Mouse (Mus musculus) frontal cortex, postnatal 25 days (tissue): ENCODE measurements at regions not wholly inside any gene's neighbourhood (a gene's known extent, or its start where the extent isn't known, plus 50 kb on each side); places are given as distances from the start of the nearest gene placed in this dataset.

Experiments
- DNase-seq, 2 experiments: peaks; one replicate each; pipeline ENCODE4 v3.0.0; 2022; ENCODE audit warnings: low spot score in 2 of 2

DNA sequence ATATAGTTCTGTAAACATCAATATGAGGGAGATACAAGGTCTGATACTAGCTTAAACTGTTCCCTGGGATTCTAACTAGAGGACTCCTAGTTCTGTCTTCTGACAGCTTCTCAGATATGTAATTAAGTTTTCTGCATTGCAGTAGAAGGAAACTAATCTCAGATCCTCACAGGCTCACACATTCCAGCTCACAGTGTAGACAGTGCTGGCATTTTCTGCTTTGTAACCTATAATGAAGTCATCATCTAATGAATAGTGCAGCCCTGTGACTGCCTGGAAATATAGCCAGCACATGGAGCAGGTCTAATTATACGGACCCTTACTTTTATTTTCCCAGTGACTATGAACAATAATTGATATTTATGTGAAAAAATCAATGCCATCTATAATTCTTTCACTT is 331.2 kb upstream of the Celf2 start:
- DNase-seq = no peak

GRCm38 (mm10) chr2:7837877-7838276 is 328.5 kb upstream of the Celf2 start:
- no peak for DNase-seq

GRCm38 (mm10) chr2:7831239-7831638 is 321.9 kb upstream of the Celf2 start:
- no peak for DNase-seq

- no peak for DNase-seq
These were observed 316.9 kb upstream of the Celf2 start for GRCm38 (mm10) chr2:7826272-7826671.

DNA sequence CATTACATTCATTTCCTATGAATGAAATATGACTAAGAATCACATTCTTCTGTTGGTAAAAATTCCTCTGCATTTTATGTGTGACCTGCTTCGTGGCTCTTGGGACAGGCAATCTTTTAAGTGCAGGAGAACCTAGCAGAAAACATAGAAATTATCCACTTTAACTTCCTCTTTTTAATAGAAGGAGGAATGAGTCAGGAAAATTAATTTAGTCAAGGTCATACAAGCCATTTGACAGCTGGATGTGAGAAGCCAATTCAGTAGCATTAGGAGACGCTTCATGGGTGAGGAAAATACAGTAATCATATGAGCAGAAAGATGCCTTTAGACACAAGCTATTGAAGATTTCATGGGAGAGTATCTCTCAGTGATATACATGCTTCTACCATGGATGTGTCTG is 287.1 kb upstream of the Celf2 start:
- DNase-seq = no peak

DNA sequence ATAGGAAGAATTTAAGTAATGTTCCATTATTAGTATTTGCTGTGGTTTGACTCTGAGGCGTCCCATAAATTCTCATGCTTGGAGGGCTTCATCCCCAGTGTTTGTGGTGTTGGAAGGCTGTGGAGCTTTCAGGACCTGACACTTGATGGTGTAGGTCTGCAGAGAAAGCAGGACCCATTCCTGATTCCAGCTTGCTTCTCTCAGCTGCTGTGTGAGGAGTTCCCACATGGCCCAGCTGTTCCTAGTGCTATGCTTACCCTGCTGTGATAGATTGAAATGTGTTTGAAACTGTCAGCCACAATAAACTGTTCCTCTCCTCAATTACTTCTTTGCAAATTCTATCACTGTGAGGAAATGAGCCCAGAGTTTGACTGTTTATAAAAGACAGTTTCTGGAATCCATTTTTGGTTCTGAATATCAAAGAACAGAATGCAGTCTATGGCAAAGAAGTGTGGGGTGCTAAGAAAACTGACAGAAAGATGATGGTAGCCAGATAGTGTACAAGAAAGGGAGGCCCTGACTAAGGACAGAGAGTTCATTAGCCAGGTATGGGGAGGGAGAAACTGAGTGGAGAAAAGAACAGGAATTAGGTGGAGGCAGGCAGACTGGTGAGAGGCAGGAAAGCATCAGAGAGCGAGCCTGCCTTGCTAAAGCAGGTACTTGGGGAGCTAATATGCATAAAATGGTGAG is 283.2 kb upstream of the Celf2 start:
- no peak for DNase-seq

DNA sequence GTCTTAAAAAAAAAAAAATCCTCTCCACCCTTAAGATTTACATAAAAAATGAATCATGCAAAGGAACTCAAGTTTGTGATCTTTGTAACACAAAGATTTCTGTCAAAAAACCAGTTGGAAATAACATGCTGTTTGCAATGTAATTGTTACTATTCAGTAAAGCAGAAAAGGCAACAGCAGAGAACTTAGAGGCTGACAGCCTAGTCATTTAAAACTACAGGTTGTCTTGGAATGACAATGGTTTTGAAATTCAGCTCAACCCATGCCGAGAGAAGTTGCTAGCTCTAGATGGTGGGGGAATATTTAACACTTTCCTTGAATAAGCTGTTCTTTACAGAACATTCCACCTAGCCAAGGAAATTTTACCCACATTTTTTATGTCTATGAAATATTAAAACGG is 269.2 kb upstream of the Celf2 start:
- no peak for DNase-seq

DNA sequence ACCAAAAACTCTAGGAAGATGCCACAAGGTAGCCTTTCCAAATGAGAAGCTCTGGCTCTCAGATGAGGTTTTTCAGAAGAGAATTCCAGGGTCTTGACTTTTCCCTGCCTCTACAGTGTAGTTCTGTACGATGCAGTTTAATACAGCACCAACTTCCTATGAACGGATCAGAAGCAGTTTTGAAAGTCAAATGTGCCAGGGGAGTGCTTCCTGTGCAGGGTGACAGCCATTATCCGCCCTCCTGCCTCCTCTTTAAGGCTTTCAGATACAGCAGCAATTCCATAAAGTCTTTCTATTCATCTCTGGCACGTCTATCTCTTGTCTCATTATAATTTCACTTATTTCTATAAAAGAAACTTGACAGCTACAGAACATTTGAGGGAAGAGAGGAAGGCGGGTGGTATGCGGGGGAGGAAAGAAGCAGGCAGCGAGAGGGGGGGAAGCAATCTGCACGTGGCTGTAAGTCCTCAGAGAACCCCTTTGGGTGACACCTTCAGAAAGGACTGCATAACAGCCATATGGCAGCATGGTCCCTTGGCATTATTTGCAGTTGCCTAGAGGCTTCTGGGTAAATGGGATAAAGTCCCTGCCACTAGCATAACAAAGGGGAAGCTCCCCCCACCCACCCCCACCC is 224.9 kb upstream of the Celf2 start:
- DNase-seq = peak; percentile 39 to 51

DNA sequence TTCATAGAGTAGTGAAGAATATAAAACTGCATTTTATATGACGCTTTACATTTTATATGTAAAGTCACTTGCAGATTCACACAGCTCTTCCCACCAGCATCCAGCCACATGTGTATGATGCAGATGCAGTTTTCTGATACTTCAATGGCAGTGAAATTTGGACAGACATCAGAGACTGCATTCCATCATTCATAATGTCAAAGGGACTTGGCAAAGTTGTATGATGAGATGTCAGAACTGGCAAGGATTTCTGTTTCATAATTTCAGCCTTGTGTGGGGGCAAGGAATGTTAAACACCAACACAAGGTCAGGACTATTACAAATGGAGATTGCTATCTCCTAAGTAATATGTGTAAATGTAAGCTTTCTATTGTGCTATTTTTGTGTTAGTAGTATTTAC is 221.6 kb upstream of the Celf2 start:
- no peak for DNase-seq

DNA sequence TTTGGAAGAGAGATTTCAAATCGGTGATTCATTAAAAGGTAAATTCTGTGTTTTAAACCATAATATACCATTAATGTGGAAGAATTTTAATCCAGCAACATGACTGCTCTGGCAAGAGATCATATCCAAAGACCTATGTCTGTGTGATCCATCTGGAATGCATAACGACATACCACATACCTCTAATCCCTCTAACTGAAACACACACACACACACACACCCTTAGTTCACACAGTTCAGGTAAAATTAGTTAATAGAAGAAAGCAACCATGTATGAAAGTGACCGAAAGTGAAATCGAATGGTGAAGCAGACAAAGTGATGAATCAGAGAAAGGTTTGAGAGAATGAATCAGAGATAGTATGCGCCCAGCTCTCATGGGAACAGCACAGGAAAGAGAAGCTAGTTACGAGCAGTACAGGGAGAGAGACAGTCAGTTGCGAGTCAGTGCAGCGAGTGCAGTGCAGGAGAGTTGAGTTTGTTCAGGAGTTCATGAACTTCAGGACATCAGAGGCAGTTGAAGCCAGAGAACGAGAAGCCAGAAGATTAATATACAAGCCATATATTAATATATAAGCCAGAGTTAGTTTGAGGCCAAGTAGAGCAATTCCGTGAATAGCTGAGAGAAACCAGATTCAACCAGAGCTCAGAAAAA is 213.0 kb upstream of the Celf2 start:
- DNase-seq = no peak

DNA sequence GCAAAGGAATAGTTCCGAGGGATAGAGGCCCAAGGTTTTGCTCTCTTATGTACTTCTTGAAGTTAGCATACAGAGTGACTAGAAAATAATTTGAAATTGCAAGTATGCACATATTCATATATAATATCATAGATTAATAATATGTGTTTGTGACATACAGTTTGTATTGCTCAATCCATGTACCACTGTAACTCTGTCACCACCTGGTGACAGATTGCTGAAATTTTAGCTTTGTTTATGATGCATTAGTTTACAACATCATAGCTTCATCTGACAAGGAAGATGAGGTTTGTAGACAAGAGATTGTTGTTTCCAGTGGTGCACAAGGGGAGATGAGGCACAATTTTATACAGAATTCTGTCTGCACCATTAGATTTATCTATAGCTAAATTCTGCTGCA is 201.7 kb upstream of the Celf2 start:
- DNase-seq = no peak

DNA sequence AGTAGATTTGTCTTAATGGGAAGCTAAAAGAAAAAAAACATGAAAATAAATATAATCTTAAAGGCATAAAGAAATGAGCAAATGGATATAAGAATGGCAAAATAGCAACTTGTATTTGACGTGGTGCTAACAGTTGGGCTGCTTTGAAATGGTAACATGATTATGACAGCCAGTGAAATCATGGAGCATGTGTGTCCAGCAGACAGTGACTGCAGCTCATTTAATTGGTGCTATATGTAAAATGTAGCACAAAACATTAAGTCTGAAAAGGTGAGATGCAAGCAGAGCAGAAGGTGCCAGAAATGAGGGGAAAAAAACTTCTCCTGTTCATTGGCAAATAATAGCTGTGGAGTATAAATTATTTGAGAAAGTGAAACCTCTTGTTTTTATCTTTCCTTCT is 201.1 kb upstream of the Celf2 start:
- DNase-seq = no peak

DNA sequence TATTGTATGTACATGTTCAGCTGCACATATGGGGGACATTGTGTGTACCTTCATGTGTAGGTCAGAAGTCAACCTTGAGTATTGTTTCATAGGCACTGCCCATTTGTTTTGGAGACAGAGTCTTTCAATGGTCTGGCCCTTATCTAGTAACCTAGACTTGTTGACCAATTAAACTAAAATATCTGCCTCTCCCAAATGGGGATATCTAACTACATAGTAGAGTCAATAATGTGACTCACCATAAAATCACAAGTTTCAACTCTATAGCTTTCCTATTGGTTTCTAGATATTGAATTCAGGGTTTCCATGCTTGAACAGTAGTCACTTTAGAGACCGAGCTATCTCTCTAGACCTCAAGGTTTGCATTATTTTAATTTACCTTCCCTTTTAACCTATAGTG is 174.0 kb upstream of the Celf2 start:
- no peak for DNase-seq

GRCm38 (mm10) chr2:7640892-7641291 is 131.5 kb upstream of the Celf2 start:
- DNase-seq = no peak

DNA sequence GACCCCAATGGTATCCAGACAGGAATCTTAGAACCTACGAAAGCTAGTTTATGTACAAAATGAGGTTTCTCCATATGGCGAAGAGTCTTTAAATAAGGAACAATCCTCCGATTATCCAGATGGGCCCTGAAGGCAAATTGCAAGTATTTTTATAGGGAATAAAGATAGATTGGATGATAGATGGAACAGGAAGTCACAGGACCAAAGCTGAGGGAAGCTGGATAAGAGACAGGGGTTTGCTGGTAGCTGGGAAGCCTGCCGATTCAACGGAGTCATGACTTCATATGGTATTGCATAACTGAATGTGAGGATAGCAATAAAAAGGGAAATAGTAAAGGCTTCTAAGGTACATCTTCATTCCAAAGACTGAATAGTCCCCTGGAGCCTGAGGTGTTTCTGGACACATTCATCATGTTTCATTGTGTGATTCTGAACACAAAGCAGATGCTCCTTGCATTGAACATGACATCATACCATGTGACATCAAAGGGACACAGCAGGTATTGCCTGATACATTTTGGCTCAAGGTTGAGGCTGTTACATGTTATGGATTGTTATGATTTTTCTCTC is 113.4 kb upstream of the Celf2 start:
- no peak for DNase-seq

DNA sequence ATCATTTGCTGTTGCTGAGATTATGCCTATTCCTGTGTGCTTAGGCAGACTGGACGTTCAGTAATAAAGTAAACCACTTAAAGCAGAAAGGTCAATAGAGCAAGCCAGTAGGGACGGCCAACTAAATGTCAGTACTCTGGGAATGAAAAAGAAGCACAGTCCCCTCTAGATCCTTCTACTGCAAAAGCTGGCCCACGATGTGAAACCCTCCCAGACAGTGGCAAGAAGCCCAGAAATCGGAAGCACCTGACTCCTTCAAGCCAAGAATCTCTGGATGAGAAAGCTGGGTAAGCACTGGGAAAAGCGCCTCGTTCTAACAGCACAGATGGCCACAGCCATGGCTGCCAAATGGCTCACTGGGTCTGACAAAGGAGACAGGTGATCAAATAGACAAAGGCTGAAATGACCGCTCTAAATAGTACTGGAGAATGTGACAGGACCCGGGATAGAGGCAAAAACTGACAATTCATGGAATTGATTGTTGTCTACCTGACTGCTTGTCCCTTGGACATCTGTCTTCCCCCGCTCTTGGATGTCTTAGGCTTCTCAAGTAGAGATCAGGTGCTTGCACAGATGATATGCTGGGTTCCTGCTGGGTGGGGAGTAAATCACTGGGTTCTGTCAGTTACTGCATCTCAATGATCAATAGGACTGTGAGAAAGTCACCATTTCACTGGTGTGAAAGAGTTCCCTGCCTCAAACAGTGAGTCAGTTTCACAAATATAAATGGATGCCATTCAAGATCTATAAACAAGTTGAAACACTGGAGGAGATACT is 110.7 kb upstream of the Celf2 start:
- peak; percentile 20 to 41 for DNase-seq

DNA sequence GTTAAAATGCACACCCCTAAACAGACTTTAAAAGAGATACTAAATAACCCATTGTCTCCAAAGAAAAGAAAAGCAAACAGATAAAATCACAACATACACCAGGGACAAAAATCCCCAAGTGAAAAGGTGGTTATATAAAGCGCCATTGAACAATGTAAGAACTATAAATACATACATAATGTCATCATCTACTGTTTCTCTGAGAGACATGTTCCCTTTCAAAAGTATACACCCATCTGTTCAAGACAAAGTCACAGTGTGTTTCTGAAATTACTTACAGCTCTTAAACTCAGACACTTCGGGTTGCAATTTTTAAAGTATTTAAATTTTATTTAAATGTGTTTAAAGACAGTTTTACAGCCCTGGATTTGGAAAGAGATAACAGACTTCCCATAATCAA is 68.8 kb upstream of the Celf2 start:
- no peak for DNase-seq
